Mouse (Mus musculus) spleen, embryonic (tissue): ENCODE measurements at regions not wholly inside any gene's neighbourhood (a gene's known extent, or its start where the extent isn't known, plus 50 kb on each side); places are given as distances from the start of the nearest gene placed in this dataset.

Experiments used
- CTCF ChIA-PET: fragments of 350-600 bp; sonication (Branson Sonifier 250); formaldehyde crosslinking; loops from one replicate; lab custom pipeline; 2022; lab: Charles Lee

DNA sequence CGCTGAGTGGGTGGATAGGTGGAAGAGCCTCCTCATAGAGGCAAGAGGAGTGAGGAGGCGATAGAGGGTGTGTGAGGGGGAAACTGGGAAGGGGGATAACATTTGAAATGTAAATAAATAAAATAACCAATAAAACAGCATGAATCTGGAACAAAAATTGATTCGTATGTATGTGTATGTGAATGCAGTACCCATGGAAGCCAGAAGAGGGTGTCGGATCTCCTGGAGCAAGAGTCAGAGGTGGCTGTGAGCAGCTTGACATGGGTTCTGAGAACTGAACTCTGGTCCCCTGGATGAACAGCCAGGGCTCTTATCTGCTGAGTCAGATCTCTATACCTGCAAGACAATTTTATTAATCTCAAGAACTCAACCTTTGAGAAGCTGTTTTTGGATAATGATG, 81.4 kb downstream of the Tfap2b start:
- CTCF ChIA-PET: no interaction called here

GRCm38 (mm10) chr1:19321598-19321997, 112.9 kb downstream of the Tfap2b start:
- CTCF ChIA-PET: no interaction called here

DNA sequence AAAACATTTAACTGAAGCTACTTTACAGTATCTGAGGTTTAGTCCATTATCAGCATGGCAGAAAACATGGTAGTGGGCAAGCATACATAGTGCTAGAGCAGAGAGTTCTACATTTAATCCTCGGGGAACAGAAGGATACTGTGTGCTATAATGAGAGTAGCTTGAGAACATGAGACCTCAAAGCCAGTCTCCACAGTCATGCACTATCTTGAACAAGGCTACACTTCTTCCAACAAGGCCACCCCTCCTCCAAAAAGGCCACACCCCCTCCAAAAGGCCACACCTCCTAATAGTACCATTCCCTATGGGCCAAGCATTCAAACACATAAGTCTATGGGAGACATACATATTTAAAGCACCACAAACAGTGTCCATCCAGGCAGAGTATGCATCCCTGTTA, 127.3 kb downstream of the Tfap2b start:
- CTCF ChIA-PET: no interaction called here

DNA sequence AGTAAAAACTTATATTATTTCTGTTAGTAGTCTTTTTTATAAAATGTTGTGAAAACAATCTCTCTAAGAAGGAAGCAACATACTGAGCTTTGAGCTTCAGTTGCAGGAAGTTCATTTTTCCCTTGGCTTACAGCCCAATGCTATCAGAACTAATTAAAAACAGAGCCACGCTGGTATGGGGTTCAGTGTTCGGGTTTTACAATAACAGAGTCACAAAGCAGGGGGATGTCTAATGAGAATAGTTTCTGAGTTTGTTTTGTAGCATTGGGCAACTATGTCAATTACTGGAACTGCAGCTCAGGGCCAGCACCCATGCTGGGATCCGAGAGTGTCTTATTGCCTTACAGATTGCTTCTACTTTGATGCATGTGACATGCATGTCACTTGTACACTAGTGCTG, 128.5 kb downstream of the Tfap2b start:
- CTCF ChIA-PET: interaction anchor here (0.6 kb wide), 1 partner anchor 316 kb away, joined by 13 read pairs; no protein-coding TSS in a partner anchor

GRCm38 (mm10) chr1:19344445-19344844, 135.7 kb downstream of the Tfap2b start:
- CTCF ChIA-PET: no interaction called here

DNA sequence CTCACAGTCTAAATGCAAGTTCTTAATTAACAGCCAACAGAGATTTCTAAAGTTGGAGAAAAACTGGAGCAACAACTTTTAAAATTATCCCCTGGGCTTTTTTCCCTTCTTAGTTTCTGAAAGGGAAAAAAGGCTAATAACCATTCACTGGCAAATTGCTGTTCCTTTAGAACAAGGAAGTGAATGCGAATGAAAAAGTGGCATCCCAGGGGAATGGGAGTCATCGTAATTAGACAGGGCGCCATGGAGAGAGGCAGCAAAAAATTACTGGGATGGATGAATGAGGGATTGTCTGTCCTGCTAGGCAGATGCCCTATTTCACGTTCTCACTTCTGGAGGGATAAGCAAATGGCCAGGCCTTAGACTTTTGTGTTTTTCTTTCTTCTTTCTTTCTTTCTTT, 141.8 kb downstream of the Tfap2b start:
- CTCF ChIA-PET: no interaction called here

- CTCF ChIA-PET: no interaction called here
Observed at GRCm38 (mm10) chr1:19384856-19385255, 176.1 kb downstream of the Tfap2b start.

GRCm38 (mm10) chr1:19388864-19389505, 180.3 kb downstream of the Tfap2b start:
- CTCF ChIA-PET: no interaction called here

DNA sequence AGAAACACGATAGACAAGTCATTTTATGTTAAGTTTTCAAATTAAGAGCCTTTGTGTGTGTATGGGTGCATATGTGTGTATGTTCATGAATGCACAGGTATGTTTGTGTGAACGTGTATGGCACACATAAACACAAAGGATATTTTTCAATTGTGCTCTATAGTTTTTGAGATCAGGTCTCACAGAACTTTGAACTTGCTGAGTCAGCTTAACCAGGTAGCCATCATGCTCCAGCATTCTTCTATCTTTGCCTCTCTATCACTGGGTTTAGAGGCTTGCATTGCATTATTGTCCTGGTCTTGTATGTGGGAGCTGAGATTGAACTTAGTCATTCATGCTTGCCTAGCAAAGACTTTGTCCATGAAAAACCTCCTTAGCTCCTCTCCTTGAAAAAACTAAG, 198.8 kb downstream of the Tfap2b start:
- CTCF ChIA-PET: no interaction called here

GRCm38 (mm10) chr1:19412345-19412744, 203.6 kb downstream of the Tfap2b start:
- CTCF ChIA-PET: no interaction called here

GRCm38 (mm10) chr1:19421116-19421515, 212.4 kb downstream of the Tfap2b start:
- CTCF ChIA-PET: no interaction called here

DNA sequence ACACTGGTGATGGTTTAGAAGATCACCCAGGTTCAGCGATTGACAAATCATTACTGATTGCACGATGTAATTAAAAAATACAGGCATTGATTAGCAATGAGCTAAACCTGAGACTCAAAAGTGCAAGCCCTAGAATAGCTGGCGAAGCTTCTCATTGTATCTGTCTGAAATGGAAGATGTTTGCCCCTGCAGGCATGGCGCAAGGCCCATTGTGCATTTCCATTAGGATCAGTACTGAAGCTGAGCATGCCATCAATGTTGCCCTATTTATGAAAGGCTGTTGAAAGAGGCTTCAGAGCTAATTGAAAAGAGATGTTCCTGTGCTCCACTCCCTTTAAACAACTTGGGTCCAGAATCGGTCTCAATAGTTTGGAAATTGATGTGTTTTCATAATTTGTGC, 242.1 kb downstream of the Tfap2b start:
- CTCF ChIA-PET: no interaction called here

DNA sequence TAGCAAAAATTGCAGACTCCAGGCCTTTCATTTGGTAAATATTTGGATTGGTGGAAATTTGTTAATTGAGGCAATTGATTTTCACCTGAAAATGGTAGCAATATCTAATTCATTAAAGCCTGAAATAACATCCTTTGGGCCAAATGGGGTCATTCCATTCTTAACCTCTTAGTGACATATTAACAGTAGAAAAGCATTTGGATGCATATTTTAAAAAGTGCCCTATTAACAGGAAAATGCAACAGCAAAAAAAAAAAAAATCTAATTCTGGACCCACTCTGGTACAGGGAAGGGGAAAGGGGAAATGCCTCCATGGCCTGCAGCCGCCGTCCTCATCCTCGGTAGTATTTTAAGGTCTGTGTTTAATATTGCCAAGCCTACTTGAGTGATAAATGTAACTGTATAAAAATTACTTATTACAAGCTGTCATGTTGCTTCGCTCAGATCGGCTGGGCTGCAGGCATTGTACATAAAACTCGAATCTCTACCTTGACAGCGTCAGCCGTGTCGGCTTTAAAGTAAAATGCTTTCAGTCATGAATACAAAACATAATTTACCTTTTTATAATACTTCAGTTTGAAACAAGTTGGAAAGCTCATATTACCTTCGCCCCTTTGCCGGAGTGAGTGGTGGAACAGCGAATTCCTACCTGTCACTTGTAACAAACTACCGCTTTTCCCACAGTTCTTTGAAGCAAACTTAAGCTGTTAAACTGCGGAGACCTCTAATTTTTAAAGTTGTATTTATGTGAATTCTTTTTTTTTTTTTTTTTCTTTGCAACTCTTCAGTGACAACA, 250.1 kb downstream of the Tfap2b start:
- CTCF ChIA-PET: no interaction called here

GRCm38 (mm10) chr1:19459876-19460275, 251.2 kb downstream of the Tfap2b start:
- CTCF ChIA-PET: no interaction called here

DNA sequence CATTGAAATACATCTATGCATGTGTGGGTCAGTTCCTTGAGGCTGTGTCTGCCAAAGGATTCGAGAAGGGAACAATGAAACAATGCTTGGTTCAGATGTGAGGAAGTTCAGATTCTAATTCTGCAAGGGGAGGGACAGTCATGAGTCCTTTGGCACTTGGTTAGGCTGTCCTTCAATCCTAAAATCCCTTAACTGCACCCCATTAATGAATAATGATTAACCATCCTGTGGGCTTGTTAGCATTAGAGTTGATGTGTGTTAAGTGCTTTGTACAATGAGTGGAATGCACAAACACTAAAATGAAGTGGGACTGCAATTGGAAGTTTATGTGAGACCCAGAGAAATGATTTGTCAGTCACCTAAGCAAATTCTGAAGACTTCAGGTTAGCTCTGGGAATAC, 264.8 kb downstream of the Tfap2b start:
- CTCF ChIA-PET: no interaction called here
